Mouse (Mus musculus) liver, adult 2 months (tissue): ENCODE measurements at regions not wholly inside any gene's neighbourhood (a gene's known extent, or its start where the extent isn't known, plus 50 kb on each side); places are given as distances from the start of the nearest gene placed in this dataset.

ENCODE experiments used
- DNase-seq: peaks from one replicate; pipeline ENCODE4 v3.0.0-alpha.2; 2011; ENCODE audit warnings: low read depth, low spot score; ENCODE audit errors: extremely low read depth
- H3K27ac ChIP-seq: fragments of 200-500 bp; replicated peaks from 2 replicates; pipeline ENCODE4 v1.5.1; 2012; ENCODE audit warnings: low read depth, mild to moderate bottlenecking, control low read depth, inconsistent platforms, low read length; ENCODE audit not compliant: insufficient read depth
- H3K27me3 ChIP-seq: fragments of 200-500 bp; 2 replicates; pipeline ENCODE4 v1.6.1; 2012; ENCODE audit warnings: mild to moderate bottlenecking, moderate library complexity, low read length, inconsistent platforms; ENCODE audit not compliant: control insufficient read depth, insufficient read depth
- H3K36me3 ChIP-seq: fragments of 200-500 bp; 2 replicates; pipeline ENCODE4 v1.6.1; 2012; ENCODE audit warnings: low read length, inconsistent platforms; ENCODE audit not compliant: control insufficient read depth, insufficient read depth
- H3K4me1 ChIP-seq: fragments of 200-500 bp; 2 replicates; pipeline ENCODE4 v1.6.1; 2011; ENCODE audit warnings: low read length; ENCODE audit not compliant: control insufficient read depth, insufficient read depth
- H3K4me3 ChIP-seq: fragments of 200-500 bp; 2 replicates; pipeline ENCODE4 v1.5.1; 2011; ENCODE audit warnings: low read depth, mild to moderate bottlenecking, control low read depth, low read length, moderate library complexity; ENCODE audit not compliant: insufficient read depth
- H3K79me2 ChIP-seq: fragments of 200-500 bp; 2 replicates; pipeline ENCODE4 v1.6.1; 2012; ENCODE audit warnings: inconsistent platforms, mild to moderate bottlenecking, low read length, moderate library complexity; ENCODE audit not compliant: control insufficient read depth, insufficient read depth
- H3K9ac ChIP-seq: fragments of 200-500 bp; 2 replicates; pipeline ENCODE4 v1.6.1; 2012; ENCODE audit warnings: low read depth, mild to moderate bottlenecking, control low read depth, inconsistent platforms, low read length
- CTCF ChIP-seq: fragments of 200-500 bp; IDR thresholded peaks from 2 replicates; pipeline ENCODE4 v1.5.1; 2011; ENCODE audit warnings: low read depth, low read length, control low read depth
- POLR2A ChIP-seq: fragments of 200-500 bp; IDR thresholded peaks from 2 replicates; pipeline ENCODE4 v1.6.1; 2011; ENCODE audit warnings: low read length, control low read depth; ENCODE audit not compliant: insufficient read depth; ENCODE audit errors: extremely low read depth
- WGBS: fragments of 180-500 bp; shearing (Covaris S2); methylation state at CpG from one replicate; pipeline ENCODE4 v1.1.7; 2018; 5-methylcytosine and 5-hydroxymethylcytosine counted together

- no peak for DNase-seq
- Histone ChIP-seq H3K9ac (no peak overlapping the region), H3K4me3 (no peak overlapping the region), H3K4me1 (no peaks in the 10 kb centered on the region), H3K27me3 (no peaks in the 10 kb centered on the region), H3K27ac (no peak overlapping the region), H3K36me3 (no peaks in the 10 kb centered on the region), H3K79me2 (no peaks in the 10 kb centered on the region)
- 85% methylated on average over 2 of the region's 2 CpGs for WGBS
- TF ChIP-seq POLR2A (no peak), CTCF (no peak)
Observed at GRCm38 (mm10) chr10:57090131-57090530, 396.1 kb upstream of the Hsf2 start.

- TF ChIP-seq CTCF, result no peak
- no peak for TF ChIP-seq POLR2A
- no peak for DNase-seq
- Histone ChIP-seq H3K27me3 (no peaks in the 10 kb centered on the region), H3K9ac (no peak overlapping the region), H3K79me2 (no peaks in the 10 kb centered on the region), H3K4me1 (no peaks in the 10 kb centered on the region), H3K27ac (no peak overlapping the region), H3K4me3 (no peak overlapping the region), H3K36me3 (no peaks in the 10 kb centered on the region)
- WGBS, result 86% methylated on average over 3 of the region's 3 CpGs
Observed at GRCm38 (mm10) chr10:57095920-57096319, 390.3 kb upstream of the Hsf2 start.

DNA sequence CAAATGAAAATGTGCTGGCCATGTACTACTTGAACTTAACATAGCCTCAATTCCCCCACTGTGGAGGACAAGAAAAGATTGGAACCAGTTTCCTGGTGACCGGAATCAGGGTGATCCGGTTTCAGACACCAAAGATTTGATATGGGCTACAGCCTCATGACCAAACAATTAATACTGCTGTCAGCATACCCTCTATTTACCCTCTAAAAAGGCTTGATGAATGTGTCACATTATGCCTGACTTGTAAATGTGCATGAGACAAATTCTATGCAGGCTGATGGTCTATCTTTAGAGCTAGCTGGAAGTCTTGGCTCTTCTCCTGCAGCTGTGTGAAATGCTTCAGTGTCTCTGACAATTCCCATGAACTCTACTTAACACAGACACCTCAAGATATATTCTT lies 372.8 kb upstream of the Hsf2 start:
- Histone ChIP-seq H3K36me3 (no peaks in the 10 kb centered on the region), H3K27me3 (no peaks in the 10 kb centered on the region)
- WGBS, result 79% methylated on average over 2 of the region's 2 CpGs

GRCm38 (mm10) chr10:57114696-57115271 lies 371.4 kb upstream of the Hsf2 start:
- H3K27ac ChIP-seq, result no peak overlapping the region
- DNase-seq, result no peak
- H3K27me3 ChIP-seq, result no peaks in the 10 kb centered on the region
- 87% methylated on average over 8 of the region's 8 CpGs for WGBS
- no peaks in the 10 kb centered on the region for H3K36me3 ChIP-seq
- H3K4me1 ChIP-seq, result no peaks in the 10 kb centered on the region
- no peaks in the 10 kb centered on the region for H3K79me2 ChIP-seq
- H3K9ac ChIP-seq, result no peak overlapping the region
- no peak overlapping the region for H3K4me3 ChIP-seq
- TF ChIP-seq CTCF, result no peak
- no peak for TF ChIP-seq POLR2A

More for the DNA sequence above, 372.8 kb upstream of the Hsf2 start:
- Histone ChIP-seq H3K9ac (no peak overlapping the region), H3K4me3 (no peak overlapping the region), H3K79me2 (no peaks in the 10 kb centered on the region), H3K4me1 (no peaks in the 10 kb centered on the region), H3K27ac (no peak overlapping the region)
- DNase-seq, result no peak
- TF ChIP-seq CTCF (no peak), POLR2A (no peak)

- H3K27ac ChIP-seq, result no peak overlapping the region
- H3K79me2 ChIP-seq, result no peaks in the 10 kb centered on the region
- no peak overlapping the region for H3K9ac ChIP-seq
- no peaks in the 10 kb centered on the region for H3K27me3 ChIP-seq
- TF ChIP-seq POLR2A, result no peak
- no peak for TF ChIP-seq CTCF
- H3K4me1 ChIP-seq, result no peaks in the 10 kb centered on the region
- WGBS, result 43% methylated on average over 1 of the region's 1 CpGs
- H3K4me3 ChIP-seq, result no peak overlapping the region
- H3K36me3 ChIP-seq, result no peaks in the 10 kb centered on the region
- no peak for DNase-seq
Observed at GRCm38 (mm10) chr10:57121514-57121913, 364.7 kb upstream of the Hsf2 start.

DNA sequence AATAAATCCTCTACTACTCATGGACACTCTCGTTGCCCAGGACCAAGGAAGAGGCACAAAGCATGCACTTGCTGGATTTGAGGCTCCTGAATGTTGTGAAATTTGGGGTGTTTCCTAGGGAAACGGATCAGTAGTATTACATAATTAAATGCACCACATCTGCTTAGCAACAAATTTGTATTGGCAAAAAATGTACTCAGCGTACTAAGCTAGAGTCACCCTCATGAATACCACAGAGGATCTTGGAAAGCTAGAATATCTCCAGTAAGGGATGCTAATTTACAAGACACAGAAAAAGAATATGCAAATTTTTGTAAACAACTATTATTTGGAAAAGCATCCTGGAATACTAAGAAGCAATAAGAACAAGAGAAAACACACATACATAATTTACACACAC lies 359.0 kb upstream of the Hsf2 start:
- DNase-seq, result no peak
- no peaks in the 10 kb centered on the region for H3K36me3 ChIP-seq
- WGBS, result 66% methylated on average over 3 of the region's 3 CpGs
- TF ChIP-seq CTCF, result no peak
- no peak for TF ChIP-seq POLR2A
- no peak overlapping the region for H3K9ac ChIP-seq
- no peak overlapping the region for H3K4me3 ChIP-seq
- H3K4me1 ChIP-seq, result no peaks in the 10 kb centered on the region
- H3K79me2 ChIP-seq, result no peaks in the 10 kb centered on the region
- H3K27me3 ChIP-seq, result no peaks in the 10 kb centered on the region
- no peak overlapping the region for H3K27ac ChIP-seq

DNA sequence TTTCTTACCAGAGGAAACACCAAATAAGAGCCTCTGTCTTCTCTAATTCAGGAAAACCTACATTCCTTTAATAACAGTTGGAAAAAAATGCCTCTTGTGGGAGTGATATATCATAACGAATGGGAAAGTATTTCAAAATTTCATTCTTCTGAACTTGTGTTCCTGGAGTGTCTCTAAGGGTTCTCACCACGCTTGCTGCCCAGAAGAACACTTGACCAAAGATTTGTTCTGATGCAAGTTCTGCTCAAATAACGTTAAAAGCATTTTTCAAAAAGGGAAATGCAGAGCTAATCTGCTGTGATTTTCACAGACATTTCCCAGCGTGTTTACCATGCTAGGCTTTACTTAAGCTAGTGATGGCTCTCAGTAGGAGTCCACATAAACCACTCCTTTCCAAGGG lies 329.8 kb upstream of the Hsf2 start:
- no peaks in the 10 kb centered on the region for H3K4me1 ChIP-seq
- no peak for DNase-seq
- TF ChIP-seq POLR2A, result no peak
- TF ChIP-seq CTCF, result no peak
- H3K36me3 ChIP-seq, result no peaks in the 10 kb centered on the region
- no peaks in the 10 kb centered on the region for H3K27me3 ChIP-seq
- H3K4me3 ChIP-seq, result no peak overlapping the region
- H3K79me2 ChIP-seq, result no peaks in the 10 kb centered on the region
- H3K9ac ChIP-seq, result no peak overlapping the region
- no peak overlapping the region for H3K27ac ChIP-seq
- 60% methylated on average over 4 of the region's 4 CpGs for WGBS
